Comparison of ENCODE assay signal across 22 mouse cellular contexts in the genomic region with DNA sequence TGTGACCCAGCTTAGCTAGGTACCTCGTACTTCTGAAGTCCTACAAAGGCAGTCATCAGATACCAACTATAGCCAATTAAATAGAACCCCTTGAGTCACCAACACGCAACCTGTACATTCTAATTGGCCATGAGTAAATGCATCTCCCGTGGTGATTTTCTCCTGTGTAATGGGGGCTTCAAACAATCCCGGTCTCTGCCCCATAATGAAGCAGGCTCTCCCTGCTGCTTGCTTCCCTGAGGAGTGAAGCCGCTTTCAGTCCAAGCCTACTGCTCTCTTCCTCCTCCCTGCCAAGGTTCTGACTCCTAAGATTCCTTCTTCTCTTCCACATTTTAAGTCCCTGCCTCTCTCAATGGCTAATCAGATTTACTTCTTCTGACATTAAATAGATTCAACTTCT.
"Had no signal": no experiment of that assay in that cellular context is flagged by ENCODE, and none has a peak within 500 bp of the region (broad histone marks: within the 10 kb centered on the region; RNA-seq: fewer than 3 reads in every experiment).

No protein-coding gene starts in this region.

- DNase-seq: kidney, postnatal 10 days; kidney, postnatal 36 days; layer of hippocampus, postnatal 36 days; lung, adult 18-20 months; lung, postnatal 10 days; lung, postnatal 36 days; midbrain, embryonic 14.5 days; retina, postnatal 1 day; right cerebral cortex, postnatal 25 days; thymus, adult 2 months; thymus, postnatal 14 days; thymus, postnatal 4 days had no signal

- H3K27me3 ChIP-seq: kidney, embryonic 15.5 days; limb, embryonic 12.5 days; limb, embryonic 15.5 days; liver, embryonic 12.5 days; liver, embryonic 15.5 days; lung, embryonic 15.5 days; megakaryocyte, embryonic 14.5 days; neural tube, embryonic 13.5 days had no signal

- H3K36me3 ChIP-seq: kidney, embryonic 15.5 days; limb, embryonic 12.5 days; limb, embryonic 15.5 days; liver, embryonic 12.5 days; liver, embryonic 15.5 days; lung, embryonic 15.5 days; neural tube, embryonic 13.5 days had no signal

- H3K9me3 ChIP-seq: limb, embryonic 12.5 days; limb, embryonic 15.5 days; liver, embryonic 15.5 days; lung, embryonic 15.5 days; neural tube, embryonic 13.5 days had no signal

- H3K4me3 ChIP-seq: kidney, embryonic 15.5 days; left cerebral cortex, adult 2 months; limb, embryonic 12.5 days; limb, embryonic 15.5 days; liver, embryonic 12.5 days; liver, embryonic 15.5 days; lung, embryonic 15.5 days; megakaryocyte, embryonic 14.5 days; neural tube, embryonic 13.5 days had no signal

- H3K9ac ChIP-seq: kidney, embryonic 15.5 days; limb, embryonic 12.5 days; limb, embryonic 15.5 days; liver, embryonic 12.5 days; liver, embryonic 15.5 days; lung, embryonic 15.5 days; neural tube, embryonic 13.5 days had no signal

- H3K4me1 ChIP-seq: kidney, embryonic 15.5 days; liver, embryonic 12.5 days; liver, embryonic 15.5 days; megakaryocyte, embryonic 14.5 days had no signal

- H3K27ac ChIP-seq: kidney, embryonic 15.5 days; left cerebral cortex, adult 2 months; limb, embryonic 12.5 days; limb, embryonic 15.5 days; liver, embryonic 12.5 days; liver, embryonic 15.5 days; lung, embryonic 15.5 days; neural tube, embryonic 13.5 days had no signal

- H3K4me2 ChIP-seq: kidney, embryonic 15.5 days; limb, embryonic 12.5 days; limb, embryonic 15.5 days; liver, embryonic 12.5 days; liver, embryonic 15.5 days; lung, embryonic 15.5 days; midbrain, embryonic 11.5 days; neural tube, embryonic 13.5 days had no signal

- ATAC-seq: liver, embryonic 12.5 days had no signal
